Mouse (Mus musculus) myocyte (in vitro differentiated cells): ENCODE measurements around the gene Dhx15.
"Not testable (repeated sequence)": the region's sequence is repeated elsewhere in the genome, so short reads cannot be mapped to it uniquely, and the experiment has no call there.

Experiments used
- MAX ChIP-seq: IDR thresholded peaks from one replicate; pipeline ENCODE4 v1.6.1; 2011; ENCODE audit warnings: low read depth, mild to moderate bottlenecking, control low read depth
- MYOD1 ChIP-seq, 3 experiments: IDR thresholded peaks; one replicate each; pipeline ENCODE4 v1.6.1; 2011; ENCODE audit warnings: control low read depth in 2 of 3, low read depth in 2 of 3, mild to moderate bottlenecking in 2 of 3, moderate library complexity in 1 of 3; ENCODE audit not compliant: insufficient read length in 2 of 3, control insufficient read depth in 1 of 3
- POLR2A ChIP-seq: IDR thresholded peaks from one replicate; pipeline ENCODE4 v1.6.1; 2011; ENCODE audit warnings: low read depth, mild to moderate bottlenecking, control low read depth, moderate library complexity; ENCODE audit not compliant: insufficient read length
- POLR2AphosphoS2 ChIP-seq: IDR thresholded peaks from one replicate; pipeline ENCODE4 v1.6.1; 2011; ENCODE audit warnings: low read depth, control low read depth; ENCODE audit not compliant: insufficient read length
- REST ChIP-seq: IDR thresholded peaks from one replicate; pipeline ENCODE4 v1.6.1; 2011; ENCODE audit warnings: mild to moderate bottlenecking, control low read depth, moderate library complexity; ENCODE audit not compliant: insufficient read depth, insufficient read length
- TCF12 ChIP-seq: IDR thresholded peaks from one replicate; pipeline ENCODE4 v1.6.1; 2011; ENCODE audit warnings: mild to moderate bottlenecking, control low read depth; ENCODE audit not compliant: poor library complexity, insufficient read depth, severe bottlenecking

DNA sequence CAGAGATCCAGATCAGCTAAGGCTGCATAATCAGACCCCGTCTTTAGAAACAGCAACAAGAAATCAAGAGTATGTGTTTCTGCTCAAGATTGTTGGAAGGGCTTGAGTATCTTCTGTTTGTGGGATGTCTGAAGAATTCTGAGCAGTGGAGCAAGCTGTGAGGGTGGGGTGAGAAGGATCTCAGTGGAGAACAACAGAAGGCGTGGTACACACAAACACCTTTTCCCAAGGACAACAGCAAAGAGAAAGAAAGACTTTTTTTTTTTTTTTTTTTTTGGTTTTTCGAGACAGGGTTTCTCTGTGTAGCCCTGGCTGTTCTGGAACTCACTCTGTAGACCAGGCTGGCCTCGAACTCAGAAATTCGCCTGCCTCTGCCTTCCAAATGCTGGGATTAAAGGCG is 46.3 kb upstream of the Dhx15 start:
- TF ChIP-seq POLR2A; POLR2AphosphoS2; MYOD1 (IDR thresholded peaks at IDR 0.05; ENCODE audit: control insufficient read depth in 1 of 3, insufficient read length in 2 of 3, low read depth in 2 of 3); MAX; REST; TCF12: not testable (repeated sequence)
